Mouse (Mus musculus) embryonic stem cell, embryonic (primary cell): ENCODE results near the gene Cmya5.
"Not testable (repeated sequence)": the region's sequence is repeated elsewhere in the genome, so short reads cannot be mapped to it uniquely, and the experiment has no call there.

Experiments used
- CTCF ChIA-PET, 4 experiments: fragments of 300-600 bp in 2 of 4; fragments of 350-600 bp in 2 of 4; sonication (Branson Sonifier 250); formaldehyde crosslinking; loops; one replicate each; lab custom pipeline; 2022; ENCODE audit warnings: inconsistent platforms in 2 of 4; lab: Charles Lee
- POLR2A ChIA-PET, 4 experiments: fragments of 300-600 bp in 2 of 4; fragments of 350-600 bp in 2 of 4; sonication (Branson Sonifier 250); formaldehyde crosslinking; loops; one replicate each; lab custom pipeline; 2022; ENCODE audit warnings: antibody characterized with exemption in 4 of 4, inconsistent platforms in 1 of 4; lab: Charles Lee

Gene Cmya5

GRCm38 (mm10) chr13:93082324-93082723 lies 62.2 kb downstream of the Cmya5 start:
- POLR2A ChIA-PET, CTCF ChIA-PET: not testable (repeated sequence)

DNA sequence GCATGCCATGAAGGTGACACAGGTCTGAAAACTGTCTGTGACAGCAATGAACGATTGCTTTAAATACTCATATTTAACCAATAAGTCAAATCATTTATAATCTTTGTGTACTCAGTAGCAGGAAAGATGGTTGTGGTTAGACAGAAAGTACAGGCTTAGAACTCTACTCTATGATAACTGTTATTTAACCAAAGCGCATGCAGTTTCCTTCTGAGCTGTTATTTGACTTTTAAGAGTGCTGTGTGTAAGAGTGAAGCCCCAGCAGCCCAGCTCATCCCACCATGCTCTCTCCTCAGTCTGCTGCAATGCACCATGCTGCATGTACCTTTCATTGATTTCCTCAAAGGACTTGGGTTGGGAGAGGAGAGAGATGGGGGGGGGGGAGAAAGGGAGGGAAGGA lies 63.7 kb downstream of the Cmya5 start:
- ChIA-PET CTCF (no interaction called here), POLR2A (no interaction called here)

GRCm38 (mm10) chr13:93074147-93074641 lies 70.3 kb downstream of the Cmya5 start:
- ChIA-PET CTCF (no interaction called here), POLR2A (interaction anchor here in 2 of 4 experiments (0.6 to 1.5 kb wide), 2 partner anchors 10 to 80 kb away, joined by 3 read pairs; no protein-coding TSS in a partner anchor)

DNA sequence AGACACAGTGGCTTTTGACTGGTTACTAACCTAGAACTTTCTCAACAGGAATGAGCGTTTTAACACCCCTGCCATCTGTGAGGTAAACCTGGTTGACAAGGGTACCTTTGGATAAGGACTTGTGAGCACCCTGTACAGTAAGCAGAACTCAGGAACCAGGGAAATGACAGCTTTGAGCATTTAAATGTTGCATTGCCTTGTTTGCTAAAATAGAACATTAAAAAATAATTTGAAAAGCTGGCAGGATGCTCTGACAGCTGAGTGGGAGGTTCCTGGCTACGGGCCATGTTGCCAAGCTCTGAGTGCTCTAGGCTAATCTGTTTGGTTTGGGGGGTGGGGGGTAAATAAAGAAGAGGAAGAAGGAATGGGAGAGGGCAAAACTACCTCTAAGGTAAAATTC lies 70.9 kb downstream of the Cmya5 start:
- ChIA-PET CTCF (no interaction called here), POLR2A (interaction anchor here in 2 of 4 experiments (0.6 to 1.5 kb wide), 2 partner anchors 9 to 75 kb away, joined by 3 to 8 read pairs; no protein-coding TSS in a partner anchor)

- CTCF ChIA-PET = no interaction called here
- POLR2A ChIA-PET = interaction anchor here in 1 of 4 experiments (1.5 kb wide), 1 partner anchor 8 kb away, joined by 3 read pairs; no protein-coding TSS in a partner anchor
Observed at GRCm38 (mm10) chr13:93072871-93073411, 71.6 kb downstream of the Cmya5 start.

- ChIA-PET CTCF (interaction anchor here in 2 of 4 experiments (0.5 to 0.6 kb wide), 2 partner anchors 22 to 417 kb away, joined by 3 to 5 read pairs; no protein-coding TSS in a partner anchor), POLR2A (no interaction called here)
Observed at GRCm38 (mm10) chr13:93070406-93070805, 74.1 kb downstream of the Cmya5 start.

GRCm38 (mm10) chr13:93069481-93069880 lies 75.0 kb downstream of the Cmya5 start:
- POLR2A ChIA-PET = no interaction called here
- CTCF ChIA-PET = no interaction called here

GRCm38 (mm10) chr13:93068353-93068752 lies 76.2 kb downstream of the Cmya5 start:
- ChIA-PET POLR2A (no interaction called here), CTCF (interaction anchor here in 1 of 4 experiments (0.7 kb wide), 1 partner anchor 27 kb away, joined by 4 read pairs; no protein-coding TSS in a partner anchor)

GRCm38 (mm10) chr13:93062860-93063636 lies 81.5 kb downstream of the Cmya5 start:
- CTCF ChIA-PET = interaction anchor here in 1 of 4 experiments (0.7 kb wide), 1 partner anchor 74 kb away, joined by 6 read pairs; no protein-coding TSS in a partner anchor
- POLR2A ChIA-PET = no interaction called here

GRCm38 (mm10) chr13:93061311-93061710 lies 83.2 kb downstream of the Cmya5 start:
- ChIA-PET POLR2A (no interaction called here), CTCF (interaction anchor here in 2 of 4 experiments (0.5 to 0.6 kb wide), 2 partner anchors 205 to 1144 kb away, joined by 3 to 5 read pairs; no protein-coding TSS in a partner anchor)

DNA sequence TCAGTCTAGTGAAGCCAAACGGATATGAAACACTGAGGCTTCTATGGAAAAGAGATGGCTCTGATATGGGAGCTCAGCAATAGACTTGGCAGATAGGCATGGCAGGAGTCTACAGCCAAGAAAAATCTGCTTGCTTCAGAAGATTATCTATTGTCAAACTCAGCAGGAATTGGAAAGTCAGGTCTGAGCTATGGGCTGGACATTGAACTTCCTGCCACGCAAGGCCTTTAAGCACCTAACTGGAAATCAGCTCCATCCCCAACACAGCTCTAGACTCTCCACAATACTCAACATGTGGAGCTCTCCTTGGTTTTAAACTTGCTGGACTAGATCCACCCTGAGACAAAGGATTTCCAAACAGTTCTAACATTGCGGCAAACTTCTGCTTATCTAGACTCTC lies 84.1 kb downstream of the Cmya5 start:
- CTCF ChIA-PET = no interaction called here
- POLR2A ChIA-PET = no interaction called here

DNA sequence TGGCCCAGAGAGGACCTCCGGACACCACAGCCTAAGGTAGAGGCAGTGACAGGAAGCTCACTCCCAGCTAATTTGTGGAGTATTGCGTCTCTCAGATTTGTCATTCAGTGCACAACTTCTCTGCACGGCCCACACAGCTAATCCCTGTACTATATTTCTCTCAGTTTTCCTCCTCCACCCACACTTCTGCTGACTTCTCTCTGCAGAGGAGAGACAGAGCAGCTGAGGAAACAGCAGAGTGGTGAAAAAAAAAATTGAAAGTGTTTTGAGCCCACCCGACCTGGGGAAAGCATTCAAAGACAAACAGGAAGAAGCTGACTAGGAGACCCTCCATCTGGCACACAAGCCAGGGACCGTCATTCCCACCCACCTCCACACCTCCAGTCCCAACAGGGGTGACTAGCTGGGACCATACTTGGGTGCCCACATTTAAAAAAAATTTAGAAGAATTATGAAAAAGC lies 85.9 kb downstream of the Cmya5 start:
- CTCF ChIA-PET = no interaction called here

GRCm38 (mm10) chr13:93057492-93058260 lies 86.8 kb downstream of the Cmya5 start:
- CTCF ChIA-PET = no interaction called here
- POLR2A ChIA-PET = no interaction called here

More for the DNA sequence above, 85.9 kb downstream of the Cmya5 start:
- POLR2A ChIA-PET = no interaction called here

DNA sequence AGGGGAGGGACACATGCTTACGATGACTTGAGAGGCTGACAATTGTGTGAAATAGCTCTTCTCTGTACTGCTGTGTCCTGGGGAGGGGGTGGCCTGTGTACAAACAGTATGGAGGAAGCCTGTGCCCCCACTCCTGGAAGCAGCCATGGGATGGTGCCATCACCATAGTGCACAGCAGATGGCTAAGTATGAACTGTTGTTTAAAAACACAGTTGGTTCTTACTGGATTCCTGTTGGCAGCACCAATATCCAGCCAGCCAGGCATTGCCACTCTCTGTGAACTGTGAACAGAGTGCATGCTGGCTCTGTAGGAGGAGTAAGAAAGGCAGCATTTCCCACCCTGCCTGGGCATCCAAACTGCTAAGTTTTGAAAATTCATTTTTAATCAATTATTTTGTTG lies 88.4 kb downstream of the Cmya5 start:
- ChIA-PET POLR2A (no interaction called here), CTCF (no interaction called here)

- CTCF ChIA-PET = no interaction called here
Observed at GRCm38 (mm10) chr13:93051483-93051882, 93.0 kb downstream of the Cmya5 start.

GRCm38 (mm10) chr13:93041021-93041420 lies 103.5 kb downstream of the Cmya5 start:
- POLR2A ChIA-PET = no interaction called here
- CTCF ChIA-PET = interaction anchor here in 1 of 4 experiments (0.6 kb wide), 1 partner anchor 27 kb away, joined by 4 read pairs; no protein-coding TSS in a partner anchor

More at GRCm38 (mm10) chr13:93051483-93051882, 93.0 kb downstream of the Cmya5 start:
- POLR2A ChIA-PET = no interaction called here

DNA sequence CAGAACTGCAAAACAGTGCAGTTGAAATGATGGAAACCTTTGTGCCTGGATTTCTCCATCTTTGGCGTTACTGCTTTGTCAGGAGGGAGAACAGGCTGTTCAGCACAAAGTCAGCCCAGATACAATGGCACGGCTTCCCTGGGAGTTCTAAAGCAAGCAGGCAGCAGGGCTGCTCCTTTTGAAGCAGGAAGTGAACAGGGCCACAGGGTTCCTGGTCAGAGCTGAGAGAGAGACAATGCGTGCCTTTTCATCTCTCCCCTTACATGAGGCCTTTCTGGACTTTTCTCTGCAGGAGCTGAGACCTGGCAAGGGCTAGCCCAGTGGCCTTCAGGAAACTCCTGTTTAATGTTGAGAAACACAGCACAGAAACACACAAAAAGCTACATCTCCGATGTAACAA lies 108.3 kb downstream of the Cmya5 start:
- ChIA-PET POLR2A (interaction anchor here in 1 of 4 experiments (0.8 kb wide), 1 partner anchor 9 kb away, joined by 3 read pairs; no protein-coding TSS in a partner anchor), CTCF (no interaction called here)

GRCm38 (mm10) chr13:93029337-93029736 lies 115.2 kb downstream of the Cmya5 start:
- ChIA-PET POLR2A (no interaction called here), CTCF (no interaction called here)

DNA sequence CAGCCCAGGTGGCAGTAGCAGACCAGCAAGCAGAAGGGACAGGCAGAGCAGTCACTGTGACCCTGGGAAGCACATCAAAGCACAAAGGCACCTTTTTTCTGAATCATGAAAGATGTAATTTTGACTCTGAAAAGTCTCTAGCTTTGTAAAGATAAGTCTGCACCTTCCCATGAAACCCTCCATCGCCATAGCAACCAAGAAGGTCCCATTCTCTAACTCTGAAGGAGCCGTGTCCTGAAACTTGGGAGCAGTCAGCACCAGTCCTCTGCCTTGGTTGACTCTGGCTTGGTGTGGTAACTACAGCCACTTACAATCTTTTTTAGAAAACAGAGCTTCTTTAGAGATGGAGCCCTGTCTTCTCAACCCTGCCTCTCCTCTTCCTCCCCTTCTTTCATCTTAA lies 119.7 kb downstream of the Cmya5 start:
- ChIA-PET POLR2A (interaction anchor here in 1 of 4 experiments (0.6 to 0.9 kb wide), 2 partner anchors 181 to 1623 kb away, joined by 3 to 5 read pairs; no protein-coding TSS in a partner anchor), CTCF (interaction anchor here in 1 of 4 experiments (0.6 kb wide), 1 partner anchor 34 kb away, joined by 4 read pairs; no protein-coding TSS in a partner anchor)
